Mouse (Mus musculus) hindbrain, embryonic 12.5 days (tissue): ENCODE data around the gene Nrf1. TPM values are rescaled to one million over a fixed set of nuclear protein-coding genes. Genes with fewer than 3 reads are reported as not detected.
A peak's percentile ranks its signal among the peaks of the same experiment; 100 is the strongest.

Experiments
- ATAC-seq: fragments of 200-750 bp; cut with Nextera tagmentation; 2 replicates; pipeline ENCODE4 v1.8.0; 2017; ENCODE audit warnings: moderate TSS enrichment; ENCODE audit not compliant: low FRiP score
- H3K27ac ChIP-seq: fragments of 300-500 bp; sonication (generic); 2 replicates; pipeline ENCODE4 v1.5.1; 2016; ENCODE audit warnings: mild to moderate bottlenecking
- H3K27me3 ChIP-seq: fragments of 300-500 bp; sonication (generic); 2 replicates; pipeline ENCODE4 v1.6.1; 2016; ENCODE audit warnings: mild to moderate bottlenecking
- H3K36me3 ChIP-seq: fragments of 300-500 bp; sonication (generic); 2 replicates; pipeline ENCODE4 v1.6.1; 2016; ENCODE audit warnings: mild to moderate bottlenecking
- H3K4me1 ChIP-seq: fragments of 300-500 bp; sonication (generic); 2 replicates; pipeline ENCODE4 v1.6.1; 2016
- H3K4me2 ChIP-seq: fragments of 300-500 bp; sonication (generic); replicated peaks from 2 replicates; pipeline ENCODE4 v1.6.1; 2016; ENCODE audit warnings: mild to moderate bottlenecking
- H3K4me3 ChIP-seq: fragments of 300-500 bp; sonication (generic); 2 replicates; pipeline ENCODE4 v1.5.1; 2016; ENCODE audit warnings: mild to moderate bottlenecking
- H3K9ac ChIP-seq: fragments of 300-500 bp; sonication (generic); 2 replicates; pipeline ENCODE4 v1.6.1; 2016; ENCODE audit warnings: mild to moderate bottlenecking, moderate library complexity
- H3K9me3 ChIP-seq: fragments of 300-500 bp; sonication (generic); replicated peaks from 2 replicates; pipeline ENCODE4 v1.6.1; 2016; ENCODE audit warnings: mild to moderate bottlenecking
- WGBS: fragments of 180-500 bp; shearing (Covaris S2); methylation state at CpG from one replicate; pipeline ENCODE4 v1.1.7; 2016; 5-methylcytosine and 5-hydroxymethylcytosine counted together
- microRNA counts: library from miRNA; unstranded; fragments of <30 nt; microRNA quantifications from one replicate; lab custom pipeline; 2017
- microRNA-seq: library from miRNA; unstranded; fragments of <30 nt; microRNA quantifications from one replicate; pipeline ENCODE4, GENCODE M21; 2017
- polyA plus RNA-seq: library from polyadenylated mRNA; unstranded; fragments of >200 nt; fragmentation: Nextera tagmentation; extraction: Ambion mirVana; gene quantifications from 2 replicates; pipeline ENCODE4 v1.2.1, GENCODE M21; 2016

The Nrf1 gene
- polyA plus RNA-seq, 1 experiment from 2014 or later: 65.4 TPM

- H3K4me1 ChIP-seq: peaks cover 3% of the 10 kb centered on the region
- H3K4me3 ChIP-seq: no peak overlapping the region
- no peak overlapping the region for H3K4me2 ChIP-seq
- H3K9me3 ChIP-seq: no peaks in the 10 kb centered on the region; the same call in 1 of the 2 replicates
- 78% methylated on average over 4 of the region's 4 CpGs for WGBS
- no peak overlapping the region for H3K9ac ChIP-seq
- no peak for ATAC-seq
- H3K27ac ChIP-seq: no peak overlapping the region
- H3K27me3 ChIP-seq: peaks cover 38% of the 10 kb centered on the region
- no peaks in the 10 kb centered on the region for H3K36me3 ChIP-seq
These were observed 135.8 kb downstream of the Nrf1 start for GRCm38 (mm10) chr6:30183624-30184023.

GRCm38 (mm10) chr6:30195656-30196055 is 147.9 kb downstream of the Nrf1 start:
- Histone ChIP-seq H3K27me3 (no peaks in the 10 kb centered on the region; the same call in 1 of the 2 replicates), H3K9me3 (no peaks in the 10 kb centered on the region), H3K27ac (no peak overlapping the region), H3K4me1 (no peaks in the 10 kb centered on the region), H3K36me3 (no peaks in the 10 kb centered on the region), H3K4me2 (no peak overlapping the region), H3K9ac (no peak overlapping the region), H3K4me3 (no peak overlapping the region)
- WGBS: 74% methylated on average over 11 of the region's 11 CpGs
- no peak for ATAC-seq

- H3K4me1 ChIP-seq: no peaks in the 10 kb centered on the region
- H3K27ac ChIP-seq: no peak overlapping the region
- H3K4me2 ChIP-seq: no peak overlapping the region
- no peaks in the 10 kb centered on the region for H3K36me3 ChIP-seq
- no peak overlapping the region for H3K4me3 ChIP-seq
- H3K27me3 ChIP-seq: no peaks in the 10 kb centered on the region; the same call in 1 of the 2 replicates
- H3K9me3 ChIP-seq: no peaks in the 10 kb centered on the region
- WGBS: 85% methylated on average over 8 of the region's 8 CpGs
- no peak for ATAC-seq
- H3K9ac ChIP-seq: no peak overlapping the region
These were observed 148.4 kb downstream of the Nrf1 start for GRCm38 (mm10) chr6:30196143-30196542.

MicroRNAs within 50 kb of the gene (microRNA counts, 519-probe panel; counts per million panel counts)
- microRNA mmu-miR-182 (lab: Ali Mortazavi, UCI) (3,206 counts per million, percentile 72 among the panel's probes with 10 or more counts), microRNA mmu-miR-183 (lab: Ali Mortazavi, UCI) (4,523 counts per million, percentile 87 among the panel's probes with 10 or more counts), microRNA mmu-miR-96 (lab: Ali Mortazavi, UCI) (5,021 counts per million, percentile 92 among the panel's probes with 10 or more counts)

Small RNA genes lying within 50 kb of the gene (microRNA-seq; reads per million reads assigned to microRNA genes)
- gene Mir182 (10,461 reads per million, percentile 95 among the genes with 10 or more reads in this experiment), gene Mir183 (5,623 reads per million, percentile 90 among the genes with 10 or more reads in this experiment), gene Mir96 (2,133 reads per million, percentile 83 among the genes with 10 or more reads in this experiment)

Other genes starting within 250 kb of the Nrf1 start
- 1.5 and 1.7 TPM in 2 replicates for gene Strip2, start 131.0 kb upstream of the Nrf1 start, polyA plus RNA-seq